Mouse (Mus musculus) left cerebral cortex, postnatal 36 days (tissue): ENCODE data around the gene Itgb1bp2. TPM values are rescaled to one million over a fixed set of nuclear protein-coding genes. Genes with fewer than 3 reads are reported as not detected.
"Not testable (repeated sequence)": the region's sequence is repeated elsewhere in the genome, so short reads cannot be mapped to it uniquely, and the experiment has no call there.

Experiments
- DNase-seq, 2 experiments: peaks; one replicate each; pipeline ENCODE4 v3.0.0; 2021 to 2022; ENCODE audit warnings: low spot score in 2 of 2, mixed read lengths in 1 of 2
- intact Hi-C: fragments of 180-260 bp; cut with DNase I; formaldehyde crosslinking; loops from one replicate; pipeline ENCODE4 v1.15.1; 2025
- total RNA-seq, 2 experiments: library from RNA; stranded (reverse); gene quantifications; 2 replicates each; pipeline ENCODE4 v1.2.3; 2021

Itgb1bp2 gene
- under 1 TPM; 0.77 to 0.94 TPM for total RNA-seq

DNA sequence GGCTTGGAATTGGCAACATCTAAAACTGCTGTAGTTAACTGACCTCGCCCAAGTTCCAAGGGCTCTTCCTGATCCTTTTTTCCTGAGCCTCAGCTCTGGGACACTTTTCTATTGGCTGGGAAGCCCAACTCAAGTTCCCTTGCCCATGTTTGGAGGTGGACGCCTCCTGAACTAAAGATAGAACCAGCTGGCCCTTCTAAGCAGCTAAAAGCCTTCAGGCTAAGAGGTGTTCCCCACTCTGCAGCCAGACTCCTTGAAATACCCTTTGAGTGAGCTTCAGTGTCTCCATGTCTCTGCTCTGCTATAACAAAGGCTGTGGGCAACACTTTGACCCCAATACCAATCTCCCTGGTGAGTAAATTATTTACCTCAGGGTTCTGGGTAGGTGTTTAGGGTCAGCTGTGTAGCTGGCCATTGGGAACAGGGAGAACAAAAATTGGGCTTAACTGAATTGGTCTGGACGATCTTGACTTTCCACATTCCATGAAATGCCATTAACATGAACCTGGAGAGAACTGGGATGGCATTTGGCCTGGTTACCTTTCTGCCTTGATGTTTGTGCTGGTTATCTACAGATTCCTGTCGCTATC is at the start of gene Itgb1bp2:
Itgb1bp2 (plus strand) TSS at position 203 of the 590 bp plus-strand sequence.
- intact Hi-C loops = no loop called here
- DNase-seq = no peak

DNA sequence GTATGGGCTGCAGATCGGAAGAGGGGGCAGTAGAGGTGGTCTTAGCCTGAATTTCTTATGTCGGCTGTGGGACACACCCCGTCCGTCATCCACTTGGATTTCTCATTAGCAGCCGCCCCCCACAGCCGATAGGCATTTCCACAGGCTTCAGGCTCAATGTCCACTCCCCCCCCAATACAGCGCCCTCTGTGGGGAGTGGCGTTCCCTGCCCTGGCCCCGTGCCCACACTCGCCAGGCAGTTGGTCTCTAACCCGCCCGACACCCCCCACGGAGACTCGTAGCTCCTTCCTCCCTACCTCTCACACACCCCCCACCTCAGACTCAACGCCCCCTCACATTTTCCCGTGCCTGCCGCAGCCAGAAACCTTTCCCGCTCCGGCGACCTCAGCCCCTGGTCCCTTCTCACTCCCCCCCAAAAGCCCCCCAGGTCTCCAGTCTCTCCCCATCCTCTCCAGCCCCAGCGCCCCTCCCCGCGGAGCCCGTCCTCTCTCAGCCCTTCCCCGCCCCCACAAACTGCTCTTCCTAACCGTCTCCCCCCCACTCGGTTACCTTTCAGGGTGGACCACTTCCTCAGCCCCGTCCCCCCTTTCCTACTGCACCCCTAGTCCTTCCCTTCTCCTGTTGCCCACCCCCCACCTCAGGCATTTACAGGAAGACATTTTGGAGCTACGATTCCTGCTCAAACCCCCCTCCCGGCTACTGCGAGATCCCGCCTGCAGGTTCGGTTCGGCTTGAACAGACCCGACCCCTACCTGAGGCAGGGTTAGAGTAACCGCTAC is 29.8 kb upstream of the Itgb1bp2 start:
- intact Hi-C loops = loop anchor here (5.0 kb wide), 1 partner anchor 87 kb away; no protein-coding TSS in a partner anchor

DNA sequence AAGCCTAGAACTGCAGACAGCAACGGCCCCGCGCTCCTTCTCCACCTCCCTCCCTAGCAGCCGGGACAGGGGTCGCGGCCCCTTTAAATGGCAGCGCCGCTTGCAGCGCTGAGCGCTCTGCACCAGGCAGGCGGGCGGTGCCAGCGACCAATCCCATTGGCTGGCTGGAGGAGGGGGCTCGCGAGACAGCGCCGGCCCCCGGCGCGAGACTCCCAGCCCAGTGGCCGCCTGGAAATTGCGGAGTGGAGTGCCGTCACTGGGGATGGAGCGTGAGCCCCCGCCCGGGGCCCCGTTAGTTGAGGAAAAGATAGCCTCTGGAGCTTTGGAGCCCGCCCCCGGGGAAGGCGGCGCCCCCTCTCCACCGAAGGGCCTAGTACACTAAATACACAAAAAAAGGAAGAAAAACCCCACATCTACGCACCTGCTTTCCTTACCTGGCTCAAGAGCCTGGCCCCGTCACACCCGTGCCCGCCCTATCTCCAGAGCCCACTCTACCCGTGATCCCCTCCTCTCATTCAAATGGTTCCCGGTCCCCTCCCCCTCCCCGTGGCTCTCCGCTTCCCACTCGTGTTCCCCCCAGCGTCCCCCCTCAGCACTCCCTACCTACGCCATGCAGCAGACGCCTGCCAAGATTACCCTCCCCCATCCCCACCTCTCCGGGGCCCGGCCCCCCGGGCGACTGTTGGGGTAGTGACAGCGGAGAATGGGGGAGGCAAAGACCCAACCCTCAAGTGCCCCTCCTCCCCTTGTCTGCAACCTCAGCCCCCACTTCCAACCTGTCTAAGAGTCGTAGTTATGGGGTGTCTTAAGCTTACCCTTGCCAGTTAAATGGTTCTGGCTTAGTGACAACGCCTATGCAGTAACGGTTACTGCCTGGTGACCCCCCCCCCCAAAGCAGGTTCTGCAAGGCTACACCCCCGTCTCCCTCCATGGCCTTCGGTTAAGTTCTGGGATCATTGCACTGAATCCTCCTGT is 28.9 kb upstream of the Itgb1bp2 start:
- DNase-seq = peak; percentile 84 to 87
- intact Hi-C loops = loop anchor here (1.0 to 5.0 kb wide), 2 partner anchors 9 to 88 kb away; partner anchors contain the start of gene Nono

More for the DNA sequence above, 29.8 kb upstream of the Itgb1bp2 start:
- DNase-seq = peak; percentile 22 to 44

DNA sequence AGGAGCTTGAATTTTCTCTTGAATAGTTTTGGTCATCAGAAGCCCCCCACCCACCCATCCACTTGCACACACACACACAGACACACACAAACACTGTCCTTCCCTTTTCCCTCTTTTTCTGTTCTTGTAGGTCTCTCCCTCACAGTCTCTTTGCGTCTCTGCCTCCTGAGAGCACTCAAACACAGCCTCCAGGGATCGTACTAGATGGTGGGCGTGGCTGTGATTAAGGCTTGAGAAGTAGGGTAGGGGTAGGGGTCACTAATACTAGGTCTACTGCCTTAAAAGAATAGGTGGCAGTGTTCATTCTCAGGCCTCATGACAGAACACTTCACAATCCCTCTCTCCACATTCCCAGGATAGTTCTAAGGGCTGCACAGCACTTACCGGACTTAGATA is 28.2 kb upstream of the Itgb1bp2 start, which contains the start of gene Zmym3:
Zmym3 (minus strand) TSS at position 150 of the 396 bp plus-strand sequence.
- DNase-seq = no peak
- intact Hi-C loops = loop anchor here (1.0 kb wide), 1 partner anchor 9 kb away; the partner anchor contains the start of gene Nono

DNA sequence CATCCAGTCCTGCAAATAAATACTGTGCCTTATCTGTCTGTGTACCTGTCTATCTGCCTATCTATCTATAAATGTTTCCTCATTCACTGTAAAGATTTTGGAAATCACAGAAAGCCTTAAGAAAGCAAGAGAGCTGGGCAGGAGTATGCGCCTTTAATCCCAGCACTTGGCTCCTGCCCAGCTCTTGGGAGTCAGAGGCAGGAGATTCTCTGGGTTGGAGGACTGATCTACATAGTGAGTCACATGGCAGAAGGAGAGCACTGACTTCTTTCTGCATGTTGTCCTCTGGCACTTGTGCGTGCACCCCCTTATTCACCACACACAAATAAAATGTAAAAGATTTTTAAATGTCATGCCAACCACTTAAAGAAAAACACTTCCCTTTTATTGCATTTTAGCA is 25.4 kb upstream of the Itgb1bp2 start:
- intact Hi-C loops = no loop called here
- DNase-seq = no peak

DNA sequence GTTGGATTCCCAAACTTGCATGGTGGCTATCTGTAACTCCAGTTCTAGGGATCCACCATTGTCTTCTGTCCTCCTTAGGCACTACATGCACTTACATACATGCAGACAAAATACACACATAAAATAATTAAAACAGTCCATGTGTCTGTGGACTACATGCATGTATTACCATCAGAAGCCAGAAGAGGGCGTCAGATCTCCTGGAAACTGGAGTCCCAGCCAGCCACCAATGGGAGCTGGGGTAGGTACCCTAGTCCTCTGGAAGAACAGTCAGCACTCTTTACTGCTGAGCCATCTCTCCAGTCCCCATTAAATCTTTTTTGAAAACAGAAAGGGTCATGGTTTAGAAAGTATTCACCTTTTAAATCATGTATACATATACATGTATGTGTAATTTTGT is 21.1 kb upstream of the Itgb1bp2 start:
- intact Hi-C loops = no loop called here
- DNase-seq = no peak

DNA sequence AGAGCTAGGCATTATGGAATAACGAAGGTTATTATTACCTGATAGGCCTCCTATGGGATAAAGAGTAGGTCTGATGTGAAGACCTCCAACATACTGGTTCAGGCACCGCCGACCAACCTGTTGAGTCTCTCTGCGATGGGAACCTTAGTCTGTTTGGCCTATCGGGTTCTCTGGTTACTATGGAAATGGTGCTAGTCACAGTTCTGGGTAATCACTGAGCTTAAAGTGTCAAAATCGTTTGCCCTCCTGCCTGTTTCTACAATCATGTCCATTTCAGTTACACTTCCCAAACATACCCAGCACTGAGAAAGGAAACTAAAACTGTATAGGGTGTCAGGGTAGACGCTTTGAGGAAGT is 20.1 kb upstream of the Itgb1bp2 start:
- DNase-seq = no peak
- intact Hi-C loops = loop anchor here (1.0 kb wide), 1 partner anchor 8 kb away; the partner anchor contains the start of gene Zmym3

DNA sequence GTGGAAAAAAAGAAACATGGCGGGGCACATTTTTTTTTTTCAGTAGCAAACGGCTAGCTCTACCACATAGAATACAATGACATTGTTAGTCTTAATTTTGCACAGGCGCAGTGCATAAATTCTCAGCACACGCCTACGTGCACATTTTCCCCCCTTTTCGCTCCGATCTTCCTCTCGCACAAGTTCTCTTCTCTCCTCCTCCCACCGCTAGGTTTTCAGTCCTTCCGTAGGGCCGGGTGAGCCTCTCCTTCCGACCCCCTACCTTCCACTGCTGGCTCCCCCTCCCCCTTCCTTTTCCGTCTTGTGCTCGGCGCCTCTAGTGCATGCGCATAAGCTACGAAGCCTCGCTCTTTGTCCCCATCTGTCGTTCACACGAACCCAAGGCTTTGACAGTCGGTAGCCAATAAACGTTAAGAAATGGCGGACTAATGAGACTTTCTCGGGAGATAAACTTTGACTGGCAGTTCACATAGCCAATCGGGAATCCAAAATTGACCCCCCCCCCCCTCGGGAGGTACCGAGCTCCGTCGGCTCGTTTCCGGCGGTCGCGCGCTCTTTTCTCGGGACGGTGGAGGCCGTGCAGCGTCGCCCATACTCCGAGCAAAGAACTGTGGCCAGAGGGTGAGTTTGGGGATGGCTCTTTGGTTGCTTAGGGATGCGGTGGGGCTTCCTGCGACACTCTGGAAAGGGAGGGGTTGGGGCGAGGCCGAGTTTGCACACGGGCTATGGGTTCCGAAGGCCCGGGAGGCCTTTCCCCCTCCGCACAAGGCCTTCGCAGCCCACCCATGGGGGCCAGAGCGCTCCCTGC is 19.5 kb upstream of the Itgb1bp2 start, which contains the start of gene Nono:
Nono (plus strand) TSS at position 177 of the 808 bp plus-strand sequence.
- intact Hi-C loops = loop anchor here (1.0 kb wide), 1 partner anchor 9 kb away; the partner anchor contains the start of gene Zmym3
- DNase-seq = peak; percentile 76 to 81

DNA sequence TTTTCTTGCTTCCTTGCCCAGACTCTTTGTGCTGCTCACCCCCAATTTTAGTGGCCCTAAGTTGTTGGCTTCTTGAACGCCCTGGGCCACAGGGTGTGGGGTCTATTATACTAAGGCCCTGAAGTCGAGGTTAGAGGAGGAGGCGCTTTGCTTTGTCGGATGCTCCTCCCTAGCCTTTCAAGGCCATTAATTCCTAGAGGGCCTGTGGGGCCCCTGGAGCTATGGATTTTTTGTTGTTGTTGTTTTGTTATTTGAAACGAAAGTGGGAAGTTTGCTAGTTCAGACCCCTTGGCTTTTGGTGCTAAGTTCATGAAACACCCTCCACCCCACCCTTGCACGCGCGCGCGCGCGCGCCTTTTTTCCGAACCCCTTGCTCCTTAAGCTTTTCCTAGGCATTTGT is 18.9 kb upstream of the Itgb1bp2 start:
- intact Hi-C loops = loop anchor here (1.0 kb wide), 1 partner anchor 10 kb away; the partner anchor contains the start of gene Zmym3
- DNase-seq = no peak

DNA sequence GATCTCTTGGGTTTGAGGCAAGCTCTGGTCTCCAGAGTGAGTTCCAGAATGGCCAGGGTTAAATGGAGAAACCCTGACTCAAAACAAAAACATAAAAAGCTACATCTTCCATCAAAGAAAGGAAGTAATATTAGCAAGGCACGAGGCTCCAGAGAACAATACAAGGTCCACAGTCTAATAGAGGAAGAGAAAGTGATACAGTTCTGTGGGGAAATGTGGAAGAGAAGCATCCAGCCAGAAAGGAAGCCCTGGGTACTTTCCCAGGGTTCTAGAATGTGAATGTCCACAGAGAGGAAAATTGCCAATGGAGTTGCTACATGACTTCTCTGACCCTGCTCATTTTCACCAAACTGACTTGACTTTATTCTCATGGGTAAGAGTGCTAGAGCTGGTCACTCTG is 2.3 kb downstream of the Itgb1bp2 start:
- intact Hi-C loops = no loop called here
- no peak for DNase-seq

DNA sequence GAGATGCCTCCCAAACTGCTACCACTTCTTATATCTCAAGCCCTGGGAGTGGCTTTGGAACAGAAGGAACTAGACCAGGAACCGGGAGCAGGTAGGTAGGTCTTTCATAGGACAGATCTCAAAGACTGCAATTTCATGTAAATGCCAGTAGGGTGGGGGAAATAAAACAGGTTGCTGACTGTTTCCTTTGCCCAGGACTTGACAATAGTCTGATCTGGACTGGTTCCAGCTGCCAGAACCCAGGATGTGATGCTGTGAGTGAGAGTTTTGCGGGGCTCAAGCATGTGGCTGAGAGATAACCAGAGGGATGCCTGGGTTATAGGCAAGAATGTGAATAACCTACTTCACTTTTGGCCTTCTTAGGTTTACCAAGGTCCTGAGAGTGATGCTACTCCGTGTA is 2.7 kb downstream of the Itgb1bp2 start:
- no peak for DNase-seq
- intact Hi-C loops = no loop called here

DNA sequence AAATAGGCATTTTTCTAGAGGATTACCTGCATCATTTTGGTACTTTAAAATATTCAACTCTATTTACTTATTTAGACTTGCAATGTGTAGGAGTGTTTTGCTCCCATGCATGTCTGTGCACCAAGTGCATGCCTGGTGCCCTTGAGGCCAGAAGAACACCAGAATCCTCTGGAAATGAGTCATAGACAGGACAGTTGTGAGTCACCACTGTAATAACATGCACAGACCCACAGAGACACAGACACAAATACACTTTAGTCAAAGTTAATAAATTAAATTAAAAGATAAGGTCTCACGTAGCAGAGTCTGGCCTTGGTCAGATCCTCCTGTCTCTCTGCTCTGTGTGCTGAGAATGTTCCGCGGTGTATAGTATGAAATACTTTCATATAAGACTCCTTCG is 23.3 kb downstream of the Itgb1bp2 start:
- DNase-seq = no peak
- intact Hi-C loops = no loop called here

DNA sequence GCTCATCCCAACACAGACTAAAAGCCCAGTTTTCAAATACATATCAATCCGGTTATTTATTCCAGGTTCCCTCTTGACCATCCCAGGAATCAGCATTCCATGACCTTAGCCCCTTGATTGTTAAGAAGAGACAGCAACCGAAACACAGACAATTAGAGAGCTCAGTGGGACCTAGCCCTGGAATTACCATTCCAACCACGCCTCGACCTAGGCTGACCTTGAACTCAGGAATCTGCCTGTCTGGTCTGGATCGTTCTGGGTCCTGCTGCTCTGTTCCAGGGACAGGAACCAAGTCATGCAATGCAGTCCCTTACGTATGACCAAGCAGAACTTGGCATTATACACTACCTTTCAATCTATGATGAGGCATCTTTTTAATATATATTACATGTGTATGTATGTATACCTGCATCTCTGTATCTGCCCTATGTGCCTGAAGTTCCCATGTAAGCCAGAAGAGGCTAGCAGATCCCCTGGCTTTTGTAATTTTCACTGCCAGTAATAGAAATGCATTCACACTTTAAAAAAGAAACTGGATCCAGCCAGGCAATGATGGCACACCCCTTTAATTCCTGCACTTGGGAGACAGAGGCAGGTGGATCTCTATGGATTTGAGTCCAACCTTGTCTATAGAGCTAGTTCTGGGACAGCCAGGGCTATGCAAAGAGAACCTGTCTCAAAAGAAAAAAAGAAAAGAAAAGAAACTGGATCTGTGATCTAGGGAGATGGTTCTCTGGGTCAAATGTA is 32.9 kb downstream of the Itgb1bp2 start:
- intact Hi-C loops = no loop called here
- DNase-seq = no peak

DNA sequence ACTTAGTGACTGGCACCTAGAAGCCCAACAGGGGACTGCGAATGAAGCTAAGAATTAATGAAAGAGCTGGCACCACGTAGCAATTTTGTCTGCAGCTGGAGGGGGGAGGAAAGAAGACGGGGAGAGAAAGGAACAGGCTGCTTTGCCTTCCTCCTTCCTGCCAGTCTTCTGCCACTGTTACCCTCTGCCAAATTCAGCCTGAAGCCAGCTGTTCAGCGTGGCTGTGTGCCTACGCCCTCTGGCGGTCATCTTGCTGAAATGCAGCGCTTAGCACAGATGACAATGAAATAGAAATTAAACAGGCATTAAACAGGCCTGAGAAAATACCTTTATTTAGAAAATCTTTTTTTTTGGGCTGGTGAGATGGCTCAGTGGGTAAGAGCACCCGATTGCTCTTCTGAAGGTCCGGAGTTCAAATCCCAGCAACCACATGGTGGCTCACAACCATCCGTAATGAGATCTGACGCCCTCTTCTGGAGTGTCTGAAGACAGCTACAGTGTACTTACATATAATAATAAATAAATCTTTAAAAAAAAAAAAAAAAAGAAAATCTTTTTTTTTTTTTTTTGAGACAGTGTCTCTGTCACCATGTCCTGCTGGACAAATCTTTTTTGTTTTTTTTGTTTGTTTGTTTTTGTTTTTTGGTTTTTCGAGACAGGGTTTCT is 37.7 kb downstream of the Itgb1bp2 start:
- intact Hi-C loops = not testable (repeated sequence)
- peak; percentile 19 to 25 for DNase-seq
